Mouse (Mus musculus) lung, embryonic 16.5 days (tissue): ENCODE data around the gene Ptpn9. TPM values are rescaled to one million over a fixed set of nuclear protein-coding genes. Genes with fewer than 3 reads are reported as not detected.
A peak's percentile ranks its signal among the peaks of the same experiment; 100 is the strongest.
"Not testable (repeated sequence)": the region's sequence is repeated elsewhere in the genome, so short reads cannot be mapped to it uniquely, and the experiment has no call there.

ENCODE experiments used
- ATAC-seq: fragments of 200-750 bp; cut with Nextera tagmentation; 2 replicates; pipeline ENCODE4 v1.8.0; 2017; ENCODE audit warnings: low read depth, mild to moderate bottlenecking, moderate library complexity
- H3K27ac ChIP-seq: fragments of 300-500 bp; sonication (generic); 2 replicates; pipeline ENCODE4 v1.5.1; 2014; ENCODE audit warnings: mild to moderate bottlenecking, control low read depth, low read length
- H3K27me3 ChIP-seq: fragments of 300-500 bp; sonication (generic); 2 replicates; pipeline ENCODE4 v1.6.1; 2014; ENCODE audit warnings: low read depth, low read length, mixed read lengths; ENCODE audit not compliant: control insufficient read depth, insufficient read depth
- H3K36me3 ChIP-seq: fragments of 300-500 bp; sonication (generic); 2 replicates; pipeline ENCODE4 v1.6.1; 2014; ENCODE audit warnings: low read length; ENCODE audit not compliant: control insufficient read depth, insufficient read depth
- H3K4me1 ChIP-seq: fragments of 300-500 bp; sonication (generic); replicated peaks from 2 replicates; pipeline ENCODE4 v1.6.1; 2014; ENCODE audit warnings: low read length, mixed read lengths; ENCODE audit not compliant: control insufficient read depth, insufficient read depth
- H3K4me2 ChIP-seq: fragments of 300-500 bp; sonication (generic); 2 replicates; pipeline ENCODE4 v1.6.1; 2014; ENCODE audit warnings: low read depth, low read length, control low read depth
- H3K4me3 ChIP-seq: fragments of 300-500 bp; sonication (generic); 2 replicates; pipeline ENCODE4 v1.5.1; 2014; ENCODE audit warnings: mild to moderate bottlenecking, low read length, control low read depth
- H3K9ac ChIP-seq: fragments of 300-500 bp; sonication (generic); 2 replicates; pipeline ENCODE4 v1.6.1; 2014; ENCODE audit warnings: low read length, control low read depth
- H3K9me3 ChIP-seq: fragments of 300-500 bp; sonication (generic); 2 replicates; pipeline ENCODE4 v1.6.1; 2016; ENCODE audit warnings: low read length; ENCODE audit not compliant: control insufficient read depth
- WGBS: fragments of 180-500 bp; shearing (Covaris S2); extraction: QIAGEN DNeasy Blood & Tissue Kit; methylation state at CpG from one replicate; pipeline ENCODE4 v1.1.7; 2014; 5-methylcytosine and 5-hydroxymethylcytosine counted together
- polyA plus RNA-seq: library from polyadenylated mRNA; unstranded; fragments of >200 nt; fragmentation: Nextera tagmentation; extraction: Ambion mirVana; gene quantifications from 2 replicates; pipeline ENCODE4 v1.2.1, GENCODE M21; 2015

The Ptpn9 gene
- polyA plus RNA-seq = 20.6 and 21.7 TPM in 2 replicates

- 2% methylated on average over 62 of the region's 62 CpGs for WGBS
- no peaks in the 10 kb centered on the region for H3K9me3 ChIP-seq
- H3K9ac ChIP-seq = peak within 1 kb of the TSS; percentile 98
- peak within 1 kb of the TSS; percentile 98 for H3K27ac ChIP-seq
- ATAC-seq = peak; percentile 96
- no peaks in the 10 kb centered on the region for H3K27me3 ChIP-seq
- no peaks in the 10 kb centered on the region for H3K36me3 ChIP-seq
- peaks cover 11% of the 10 kb centered on the region; the same call in 1 of the 2 replicates for H3K4me1 ChIP-seq
- H3K4me2 ChIP-seq = peak within 1 kb of the TSS; percentile 83
- H3K4me3 ChIP-seq = peak within 1 kb of the TSS; percentile 90
Measured at GRCm38 (mm10) chr9:56994286-56995197, at the start of gene Ptpn9. Ptpn9 (plus strand) TSS chr9:56994923.

DNA sequence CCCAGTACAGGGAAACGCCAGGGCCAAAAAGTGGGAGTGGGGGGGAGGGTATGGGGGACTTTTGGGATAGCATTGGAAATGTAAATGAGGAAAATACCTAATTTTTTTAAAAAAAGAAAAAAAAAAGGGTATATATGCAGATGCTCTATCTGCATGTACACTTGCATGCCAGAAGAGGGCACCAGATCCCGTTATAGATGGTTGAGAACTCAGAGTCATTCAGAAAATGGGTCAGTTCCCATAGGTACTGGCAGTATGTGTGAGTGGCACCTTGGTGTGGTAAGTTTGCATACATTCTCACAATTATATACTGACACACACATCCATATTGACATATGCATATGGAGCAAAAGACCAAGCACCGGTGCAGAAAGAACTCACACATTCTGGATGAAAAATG is 47.2 kb upstream of the Ptpn9 start:
- not testable (repeated sequence) for H3K4me2 ChIP-seq, ATAC-seq, H3K9me3 ChIP-seq, H3K9ac ChIP-seq, H3K27me3 ChIP-seq, H3K4me3 ChIP-seq, H3K27ac ChIP-seq, H3K4me1 ChIP-seq, H3K36me3 ChIP-seq
- WGBS = 25% methylated on average over 3 of the region's 3 CpGs

- not testable (repeated sequence) for H3K27ac ChIP-seq, H3K9me3 ChIP-seq, H3K4me2 ChIP-seq, H3K36me3 ChIP-seq, ATAC-seq, H3K4me3 ChIP-seq, H3K9ac ChIP-seq, H3K4me1 ChIP-seq, H3K27me3 ChIP-seq
- 73% methylated on average over 5 of the region's 5 CpGs for whole genome bisulfite sequencing
Measured at GRCm38 (mm10) chr9:56948699-56949098, 46.0 kb upstream of the Ptpn9 start.

DNA sequence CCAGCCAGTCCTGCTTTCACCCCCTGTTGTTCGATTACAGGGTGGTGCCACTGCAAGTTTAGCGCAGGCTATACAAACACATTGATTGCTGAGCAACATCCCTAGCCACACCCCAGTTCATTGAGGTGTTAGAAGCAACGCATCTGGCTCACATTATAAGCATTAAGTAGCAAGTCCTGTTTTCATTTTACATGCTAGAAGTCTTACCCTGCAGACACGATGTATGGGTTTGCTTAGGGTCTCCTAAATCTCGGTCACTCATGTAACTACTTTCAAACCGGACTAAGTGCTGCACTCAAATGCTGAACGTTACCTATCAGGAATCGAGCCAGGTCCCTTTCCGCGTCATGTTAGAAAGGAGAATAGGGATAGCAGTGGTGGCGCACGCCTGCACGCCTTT is 45.0 kb upstream of the Ptpn9 start:
- Histone ChIP-seq H3K9me3 (no peaks in the 10 kb centered on the region), H3K27me3 (no peaks in the 10 kb centered on the region), H3K27ac (no peak overlapping the region), H3K4me2 (peak overlapping the region; percentile 59), H3K4me1 (peaks cover 7% of the 10 kb centered on the region; the same call in 1 of the 2 replicates), H3K4me3 (peak overlapping the region; percentile 45), H3K36me3 (no peaks in the 10 kb centered on the region), H3K9ac (peak overlapping the region; percentile 60)
- WGBS = 19% methylated on average over 13 of the region's 13 CpGs
- ATAC-seq = no peak

DNA sequence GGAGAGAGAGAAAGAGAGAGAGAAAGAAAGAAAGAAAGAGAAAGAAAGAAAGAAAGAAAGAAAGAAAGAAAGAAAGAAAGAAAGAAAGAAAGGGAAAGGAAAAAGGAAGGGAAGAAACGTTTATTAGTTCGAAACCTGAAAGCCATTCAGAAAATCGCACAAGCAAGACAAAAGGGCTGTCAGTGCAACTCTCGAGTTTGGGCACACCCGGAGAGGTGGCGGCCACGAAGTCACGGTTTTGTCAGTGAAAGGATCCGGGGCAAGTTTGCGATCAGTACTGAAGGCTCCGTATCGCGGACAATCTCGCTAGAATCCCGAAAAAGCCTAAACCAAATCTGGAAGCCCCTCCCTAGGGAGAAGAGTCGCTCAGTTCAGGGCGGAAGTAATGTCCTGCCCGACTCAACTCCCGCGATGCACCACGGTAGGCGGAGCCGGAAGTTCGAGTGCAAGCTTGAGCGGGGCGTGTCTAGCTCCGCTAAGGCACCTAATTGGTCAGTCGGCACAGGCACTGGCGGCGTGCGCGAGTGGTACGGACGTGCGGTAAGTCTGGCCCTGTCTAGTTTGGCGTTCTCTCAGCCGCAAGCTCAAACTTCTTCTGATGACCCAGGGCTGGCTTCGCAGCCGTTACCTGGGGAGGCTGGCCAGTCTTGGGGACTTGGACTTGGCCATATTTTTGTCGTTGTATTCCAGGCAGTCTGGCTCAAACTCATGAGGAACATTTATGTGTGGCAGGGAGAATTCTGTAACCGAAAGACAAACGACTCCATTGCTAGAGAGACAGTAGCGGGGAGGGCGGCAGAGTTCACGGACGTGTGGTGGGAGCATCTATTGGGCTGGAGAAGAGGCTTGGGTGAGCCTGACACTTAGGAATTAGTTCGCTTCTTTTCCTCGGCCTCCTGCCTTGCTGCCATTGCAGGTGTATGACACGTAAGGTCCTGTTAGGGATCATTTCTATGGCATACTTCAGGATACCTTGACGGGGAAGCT is 44.0 kb upstream of the Ptpn9 start, which contains the start of gene Snupn:
TSS of gene Snupn (plus strand) at position 465 of the 987 bp plus-strand sequence.
- ATAC-seq = peak; percentile 100

DNA sequence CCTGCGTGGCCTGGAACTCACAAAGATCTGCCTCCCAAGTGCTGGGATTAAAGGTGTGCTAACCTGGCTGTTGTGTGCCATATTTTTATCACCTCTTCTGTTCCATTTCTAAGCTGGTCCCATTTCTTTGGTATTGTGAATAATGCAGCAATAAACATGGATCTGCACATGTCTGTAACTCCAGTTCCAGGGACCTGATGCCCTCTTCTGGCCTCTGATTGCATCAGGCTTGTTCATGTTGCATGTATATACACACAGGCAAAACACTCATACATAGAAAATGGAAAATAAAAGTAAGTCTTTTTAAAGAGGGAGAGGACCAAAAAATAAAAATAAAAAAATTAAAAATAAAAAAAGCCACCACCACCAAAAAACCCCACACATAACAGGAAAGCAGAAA is 41.2 kb upstream of the Ptpn9 start:
- no peak for ATAC-seq
- Histone ChIP-seq H3K4me1 (peaks cover 10% of the 10 kb centered on the region; the same call in 1 of the 2 replicates), H3K9me3 (no peaks in the 10 kb centered on the region), H3K27ac (no peak overlapping the region), H3K27me3 (no peaks in the 10 kb centered on the region), H3K36me3 (no peaks in the 10 kb centered on the region), H3K9ac (no peak overlapping the region), H3K4me2 (no peak overlapping the region), H3K4me3 (no peak overlapping the region)
- 92% methylated on average over 1 of the region's 1 CpGs for WGBS

More for the DNA sequence above, 44.0 kb upstream of the Ptpn9 start, which contains the start of gene Snupn:
- Histone ChIP-seq H3K36me3 (no peaks in the 10 kb centered on the region), H3K27me3 (no peaks in the 10 kb centered on the region), H3K4me3 (peak within 1 kb of the TSS; percentile 76), H3K9me3 (no peaks in the 10 kb centered on the region), H3K27ac (peak within 1 kb of the TSS; percentile 92), H3K4me2 (peak within 1 kb of the TSS; percentile 86), H3K9ac (peak within 1 kb of the TSS; percentile 79), H3K4me1 (peaks cover 7% of the 10 kb centered on the region; the same call in 1 of the 2 replicates)
- WGBS = under 1% methylated on average over 50 of the region's 50 CpGs

GRCm38 (mm10) chr9:56956966-56957675 is 37.6 kb upstream of the Ptpn9 start:
- 39% methylated on average over 7 of the region's 7 CpGs for WGBS
- ATAC-seq = peak; percentile 80
- Histone ChIP-seq H3K27me3 (no peaks in the 10 kb centered on the region), H3K4me3 (no peak overlapping the region), H3K27ac (no peak overlapping the region), H3K9ac (no peak overlapping the region), H3K4me1 (0 out of 2 replicates have a peak, but pooled peaks cover 3% of the 10 kb centered on the region), H3K4me2 (no peak overlapping the region), H3K36me3 (0 out of 2 replicates have a peak, but pooled peaks cover 4% of the 10 kb centered on the region), H3K9me3 (no peaks in the 10 kb centered on the region)

DNA sequence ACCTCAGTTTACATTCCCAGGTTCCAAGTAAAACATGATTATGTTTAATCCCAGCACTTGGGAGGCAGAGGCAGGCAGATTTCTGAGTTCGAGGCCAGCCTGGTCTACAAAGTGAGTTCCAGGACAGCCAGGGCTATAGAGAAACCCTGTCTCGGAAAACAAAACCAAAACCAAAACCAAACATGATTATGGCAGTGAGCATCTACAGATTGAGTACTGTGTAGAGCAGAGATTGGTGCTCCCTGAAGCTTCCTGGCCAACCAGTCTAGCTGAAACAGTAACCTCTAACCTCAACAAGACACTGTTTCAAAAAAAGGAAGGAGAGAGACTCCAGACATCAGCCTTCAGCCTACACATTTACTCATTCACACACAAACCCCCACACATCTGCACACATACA is 36.0 kb upstream of the Ptpn9 start:
- Histone ChIP-seq H3K9ac (no peak overlapping the region), H3K27ac (no peak overlapping the region), H3K4me1 (0 out of 2 replicates have a peak, but pooled peaks cover 3% of the 10 kb centered on the region), H3K27me3 (no peaks in the 10 kb centered on the region), H3K36me3 (0 out of 2 replicates have a peak, but pooled peaks cover 4% of the 10 kb centered on the region), H3K9me3 (no peaks in the 10 kb centered on the region), H3K4me2 (no peak overlapping the region), H3K4me3 (no peak overlapping the region)
- no peak for ATAC-seq
- WGBS = 88% methylated on average over 2 of the region's 2 CpGs
